Mouse (Mus musculus): ENCODE results near the gene Tnk2. TPM values are rescaled to one million over a fixed set of nuclear protein-coding genes. Genes with fewer than 3 reads are reported as not detected.

Gene Tnk2
- polyA plus RNA-seq, 1 experiment = 119 TPM

DNA sequence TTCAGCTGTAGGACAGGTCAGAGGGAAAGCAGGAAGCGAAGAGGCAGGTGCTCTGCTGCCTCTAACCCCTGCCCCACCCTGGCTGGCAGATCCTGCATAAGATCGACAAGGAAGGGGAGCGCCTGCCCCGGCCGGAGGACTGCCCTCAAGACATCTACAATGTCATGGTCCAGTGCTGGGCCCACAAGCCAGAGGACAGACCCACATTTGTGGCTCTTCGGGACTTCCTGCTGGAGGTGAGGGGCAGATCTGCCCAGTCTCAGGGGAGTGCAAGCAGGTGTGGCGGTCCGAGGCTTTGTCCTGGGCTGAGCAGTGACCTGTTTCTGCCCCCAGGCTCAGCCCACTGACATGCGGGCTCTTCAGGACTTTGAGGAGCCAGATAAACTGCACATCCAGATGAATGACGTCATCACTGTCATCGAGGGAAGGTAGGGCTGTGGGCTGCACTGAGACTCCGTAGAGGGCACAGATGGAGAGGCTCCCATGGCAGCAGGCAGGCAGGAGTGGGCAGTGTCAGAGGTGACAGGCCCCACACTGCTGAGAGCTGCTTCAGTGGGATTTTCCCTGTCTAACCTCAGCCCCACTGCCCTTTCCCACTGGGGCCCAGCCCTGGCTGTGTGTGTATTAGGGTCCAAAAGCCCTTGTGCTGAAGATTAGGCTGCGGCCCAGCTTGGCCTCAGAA lies 27.7 kb downstream of the Tnk2 start:
- 84% methylated on average over 13 of the region's 13 CpGs for WGBS
- Histone ChIP-seq H3K4me1 (ENCODE audit: control insufficient read depth, insufficient read depth, low read length) (peaks cover 14% of the 10 kb centered on the region), H3K4me3 (replicated peaks; ENCODE audit: extremely low read depth, low read depth, low read length) (no peak overlapping the region)
- DNase-seq = no peak
- no peak for TF ChIP-seq POLR2A (IDR thresholded peaks at IDR 0.05; ENCODE audit: borderline replicate concordance, extremely low read depth, low read depth, low read length)

- WGBS = 64% methylated on average over 7 of the region's 7 CpGs
These were observed 28.6 kb downstream of the Tnk2 start for GRCm38 (mm10) chr16:32672250-32672649.

GRCm38 (mm10) chr16:32672861-32673560 lies 29.3 kb downstream of the Tnk2 start:
- Histone ChIP-seq H3K4me1 (ENCODE audit: control insufficient read depth, insufficient read depth, low read length) (peaks cover 10% of the 10 kb centered on the region), H3K4me3 (replicated peaks; ENCODE audit: extremely low read depth, low read depth, low read length) (no peak overlapping the region)
- TF ChIP-seq POLR2A (IDR thresholded peaks at IDR 0.05; ENCODE audit: borderline replicate concordance, extremely low read depth, low read depth, low read length) (no peak), CTCF (IDR thresholded peaks at IDR 0.05; ENCODE audit: insufficient read depth, low read length) (no peak)
- DNase-seq = peak; percentile 28
- WGBS = 50% methylated on average over 13 of the region's 13 CpGs

More at GRCm38 (mm10) chr16:32672250-32672649, 28.6 kb downstream of the Tnk2 start:
- peaks cover 10% of the 10 kb centered on the region for H3K4me1 ChIP-seq (ENCODE audit: control insufficient read depth, insufficient read depth, low read length)
- H3K4me3 ChIP-seq (replicated peaks; ENCODE audit: extremely low read depth, low read depth, low read length) = no peak overlapping the region
- no peak for TF ChIP-seq CTCF (IDR thresholded peaks at IDR 0.05; ENCODE audit: insufficient read depth, low read length)
- TF ChIP-seq POLR2A (IDR thresholded peaks at IDR 0.05; ENCODE audit: borderline replicate concordance, extremely low read depth, low read depth, low read length) = no peak
- DNase-seq = no peak

GRCm38 (mm10) chr16:32674121-32674740 lies 30.6 kb downstream of the Tnk2 start:
- 75% methylated on average over 17 of the region's 17 CpGs for whole genome bisulfite sequencing
- H3K4me3 ChIP-seq (replicated peaks; ENCODE audit: extremely low read depth, low read depth, low read length) = no peak overlapping the region
- TF ChIP-seq CTCF (IDR thresholded peaks at IDR 0.05; ENCODE audit: insufficient read depth, low read length) (no peak), POLR2A (IDR thresholded peaks at IDR 0.05; ENCODE audit: borderline replicate concordance, extremely low read depth, low read depth, low read length) (no peak)
- H3K4me1 ChIP-seq (ENCODE audit: control insufficient read depth, insufficient read depth, low read length) = peaks cover 10% of the 10 kb centered on the region
- no peak for DNase-seq

DNA sequence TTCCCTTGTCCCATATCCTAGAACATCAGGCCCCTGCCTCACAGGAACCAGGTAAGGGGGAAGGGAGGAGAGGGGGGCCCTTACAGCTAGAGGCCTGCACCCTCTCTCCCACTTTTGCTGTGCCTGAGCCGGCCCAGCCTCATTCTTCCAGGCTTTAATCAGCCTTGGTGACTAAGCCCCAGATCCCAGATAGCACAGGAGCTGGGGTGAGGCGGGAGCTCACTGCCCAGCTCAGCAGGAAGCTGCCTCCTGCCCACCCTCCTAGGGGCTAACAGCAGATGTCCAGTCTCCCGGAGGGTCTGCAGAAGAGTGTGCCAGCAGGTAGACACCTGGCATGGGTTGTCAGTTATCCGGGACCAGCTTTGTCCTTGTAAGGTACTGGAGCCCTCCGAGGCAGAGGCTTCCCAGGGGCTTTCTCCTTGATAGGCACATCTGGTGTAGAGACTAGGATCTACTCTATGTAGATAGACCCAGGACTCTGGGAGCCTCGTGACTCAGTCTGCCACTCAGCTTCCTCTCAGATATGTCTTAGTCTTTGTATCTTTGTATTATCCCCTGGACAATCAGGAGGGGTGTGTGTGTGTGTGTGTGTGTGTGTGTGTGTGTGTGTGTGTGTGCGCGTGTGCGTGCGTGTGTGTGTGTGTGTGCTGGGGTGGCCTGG lies 33.5 kb downstream of the Tnk2 start:
- no peak for DNase-seq
- 78% methylated on average over 10 of the region's 10 CpGs for WGBS
- no peak overlapping the region for H3K4me3 ChIP-seq (replicated peaks; ENCODE audit: extremely low read depth, low read depth, low read length)
- peaks cover 10% of the 10 kb centered on the region for H3K4me1 ChIP-seq (ENCODE audit: control insufficient read depth, insufficient read depth, low read length)
- TF ChIP-seq CTCF (IDR thresholded peaks at IDR 0.05; ENCODE audit: insufficient read depth, low read length) (no peak), POLR2A (IDR thresholded peaks at IDR 0.05; ENCODE audit: borderline replicate concordance, extremely low read depth, low read depth, low read length) (no peak)

GRCm38 (mm10) chr16:32677903-32678302 lies 34.2 kb downstream of the Tnk2 start:
- no peak overlapping the region for H3K4me3 ChIP-seq (replicated peaks; ENCODE audit: extremely low read depth, low read depth, low read length)
- DNase-seq = no peak
- peaks cover 5% of the 10 kb centered on the region for H3K4me1 ChIP-seq (ENCODE audit: control insufficient read depth, insufficient read depth, low read length)
- 76% methylated on average over 14 of the region's 14 CpGs for WGBS
- TF ChIP-seq POLR2A (IDR thresholded peaks at IDR 0.05; ENCODE audit: borderline replicate concordance, extremely low read depth, low read depth, low read length) = no peak
- no peak for TF ChIP-seq CTCF (IDR thresholded peaks at IDR 0.05; ENCODE audit: insufficient read depth, low read length)

DNA sequence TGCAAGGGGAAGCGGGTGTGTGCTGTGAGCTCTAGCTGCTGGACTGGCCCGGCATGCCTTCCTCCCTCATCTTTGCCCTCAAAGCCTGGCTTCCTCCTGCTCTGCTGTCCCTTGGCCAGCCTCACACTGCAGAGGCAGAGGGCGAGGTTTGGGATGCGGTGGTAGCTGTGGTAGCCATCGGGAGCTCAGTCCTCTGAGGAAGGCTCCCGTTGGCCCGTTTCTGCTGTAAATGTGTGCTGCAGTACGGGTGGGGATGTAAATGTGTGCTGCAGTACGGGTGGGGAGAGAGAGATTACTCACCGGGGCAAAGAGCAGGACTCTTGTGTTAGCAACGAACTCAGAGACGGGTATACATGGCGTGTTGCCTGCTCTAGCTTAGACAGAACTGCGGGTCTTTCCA lies 35.1 kb downstream of the Tnk2 start:
- Histone ChIP-seq H3K4me1 (ENCODE audit: control insufficient read depth, insufficient read depth, low read length) (peaks cover 2% of the 10 kb centered on the region; the same call in 1 of the 2 replicates), H3K4me3 (replicated peaks; ENCODE audit: extremely low read depth, low read depth, low read length) (no peak overlapping the region)
- no peak for DNase-seq
- 76% methylated on average over 14 of the region's 14 CpGs for WGBS
- TF ChIP-seq POLR2A (IDR thresholded peaks at IDR 0.05; ENCODE audit: borderline replicate concordance, extremely low read depth, low read depth, low read length) = no peak
- no peak for TF ChIP-seq CTCF (IDR thresholded peaks at IDR 0.05; ENCODE audit: insufficient read depth, low read length)

GRCm38 (mm10) chr16:32679976-32680375 lies 36.3 kb downstream of the Tnk2 start:
- WGBS = 91% methylated on average over 16 of the region's 16 CpGs
- no peak overlapping the region for H3K4me3 ChIP-seq (replicated peaks; ENCODE audit: extremely low read depth, low read depth, low read length)
- no peaks in the 10 kb centered on the region for H3K4me1 ChIP-seq (ENCODE audit: control insufficient read depth, insufficient read depth, low read length)
- TF ChIP-seq POLR2A (IDR thresholded peaks at IDR 0.05; ENCODE audit: borderline replicate concordance, extremely low read depth, low read depth, low read length) (no peak), CTCF (IDR thresholded peaks at IDR 0.05; ENCODE audit: insufficient read depth, low read length) (no peak)
- no peak for DNase-seq

DNA sequence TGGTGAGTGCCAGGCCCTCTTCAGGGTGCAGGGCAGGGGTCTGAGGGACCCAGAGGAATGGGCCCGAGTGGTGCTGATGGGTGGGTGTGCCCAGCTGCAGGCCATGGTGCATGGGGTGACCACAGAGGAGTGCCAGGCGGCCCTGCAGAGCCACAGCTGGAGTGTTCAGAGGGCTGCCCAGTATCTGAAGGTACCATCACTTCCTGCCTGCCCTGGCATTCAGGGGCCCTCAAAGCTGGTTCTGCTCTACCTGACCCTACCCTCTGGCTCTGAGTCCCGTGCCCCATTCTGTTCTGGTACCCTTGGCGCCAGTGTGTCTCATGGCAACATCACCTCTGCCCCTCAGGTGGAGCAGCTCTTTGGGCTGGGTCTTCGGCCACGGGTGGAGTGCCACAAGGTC lies 37.1 kb downstream of the Tnk2 start:
- no peak for DNase-seq
- Histone ChIP-seq H3K4me3 (replicated peaks; ENCODE audit: extremely low read depth, low read depth, low read length) (no peak overlapping the region), H3K4me1 (ENCODE audit: control insufficient read depth, insufficient read depth, low read length) (no peaks in the 10 kb centered on the region)
- TF ChIP-seq CTCF (IDR thresholded peaks at IDR 0.05; ENCODE audit: insufficient read depth, low read length) (no peak), POLR2A (IDR thresholded peaks at IDR 0.05; ENCODE audit: borderline replicate concordance, extremely low read depth, low read depth, low read length) (no peak)
- 86% methylated on average over 6 of the region's 6 CpGs for WGBS
